Mouse (Mus musculus): ENCODE measurements around the gene Dgki.

Gene Dgki

DNA sequence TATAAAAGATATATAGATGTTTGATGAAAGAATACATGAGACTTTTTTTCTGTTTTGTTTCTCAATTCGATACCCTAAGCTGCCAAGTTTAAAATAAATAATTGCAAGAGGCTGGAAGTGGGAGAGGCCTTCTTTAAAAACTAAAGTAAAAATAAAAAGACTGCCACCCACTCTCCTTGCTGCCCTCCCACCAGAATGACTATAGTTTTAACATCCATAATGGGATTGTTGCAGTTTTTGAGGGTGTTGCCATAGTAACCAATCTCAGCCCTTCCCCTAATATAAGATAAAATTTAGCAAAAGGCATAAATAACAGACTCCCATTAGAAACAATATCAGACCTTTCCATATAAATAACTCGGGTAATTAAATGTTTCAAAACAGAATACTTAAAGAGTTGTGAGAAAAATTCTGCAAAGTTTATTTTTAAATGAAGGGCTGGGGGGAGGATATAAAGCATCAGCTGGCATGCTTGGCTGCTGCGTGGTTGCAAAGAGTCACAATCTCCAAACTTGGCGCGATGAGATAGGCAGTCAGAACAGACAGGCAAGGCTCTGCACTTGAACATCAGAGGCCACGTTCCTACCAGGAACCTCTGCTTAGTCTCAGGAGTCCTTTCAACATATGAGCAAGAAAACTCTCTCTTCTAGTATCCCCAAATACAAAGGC lies 57.8 kb downstream of the Dgki start:
- no peak for DNase-seq (ENCODE audit: low read depth, low spot score)

DNA sequence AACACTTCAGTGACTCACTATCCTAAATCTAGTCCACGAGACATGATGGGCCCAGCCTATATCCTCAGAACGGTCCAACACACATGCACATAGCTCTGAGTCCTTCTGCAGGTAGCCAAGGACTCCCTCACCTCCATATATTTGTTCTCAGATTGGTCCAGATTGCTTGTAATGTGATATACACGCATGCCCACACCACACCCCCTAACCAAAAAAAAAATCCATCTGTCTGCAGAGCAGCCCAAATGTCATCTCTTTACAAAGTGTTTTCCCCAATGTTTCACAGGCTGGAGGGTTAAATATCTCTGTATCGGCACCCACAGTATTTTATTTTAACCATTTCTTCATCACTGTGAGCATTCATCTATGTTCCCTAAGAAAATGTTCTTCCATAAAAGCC lies 58.5 kb downstream of the Dgki start:
- no peak for DNase-seq (ENCODE audit: low read depth, low spot score)

DNA sequence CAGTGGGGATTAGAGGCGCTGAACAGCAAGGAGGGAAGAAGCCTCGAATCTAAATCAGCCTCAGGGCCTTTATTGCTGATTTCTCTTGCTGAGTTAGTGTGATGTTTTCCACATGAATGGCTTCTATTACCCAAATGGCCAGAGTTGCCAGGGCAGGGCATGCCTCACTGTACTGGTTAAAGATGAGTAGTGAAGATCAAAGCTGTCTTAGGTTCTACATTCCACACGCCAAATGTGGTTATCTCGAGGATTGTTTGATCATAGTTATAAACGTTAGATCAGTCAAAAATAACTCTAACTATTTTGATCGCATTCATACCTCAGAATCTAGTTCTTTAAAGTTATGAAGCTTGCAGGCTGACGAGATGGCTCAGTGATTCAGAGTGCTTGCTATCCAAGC lies 59.8 kb downstream of the Dgki start:
- no peak for DNase-seq (ENCODE audit: low read depth, low spot score)

DNA sequence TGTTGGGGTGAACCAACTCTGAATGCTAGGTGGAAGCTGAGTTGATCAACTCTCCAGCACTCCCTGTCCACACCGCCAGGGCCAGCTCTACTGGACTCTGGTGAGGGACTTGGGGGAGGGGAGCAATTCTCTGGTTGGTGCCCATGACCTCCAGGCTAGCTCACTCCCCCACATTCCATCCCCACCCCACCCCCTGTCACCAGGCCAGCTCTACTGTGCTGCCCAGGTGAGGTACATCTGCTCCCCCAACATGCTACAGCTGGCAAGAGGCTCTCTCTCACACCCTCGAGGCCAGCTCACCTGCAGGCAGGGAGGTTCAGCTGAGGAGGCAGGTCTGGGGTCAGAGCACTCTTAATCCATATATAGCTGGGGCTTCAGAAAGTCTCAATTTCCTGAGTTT lies 63.1 kb downstream of the Dgki start:
- no peak for DNase-seq (ENCODE audit: low read depth, low spot score)

DNA sequence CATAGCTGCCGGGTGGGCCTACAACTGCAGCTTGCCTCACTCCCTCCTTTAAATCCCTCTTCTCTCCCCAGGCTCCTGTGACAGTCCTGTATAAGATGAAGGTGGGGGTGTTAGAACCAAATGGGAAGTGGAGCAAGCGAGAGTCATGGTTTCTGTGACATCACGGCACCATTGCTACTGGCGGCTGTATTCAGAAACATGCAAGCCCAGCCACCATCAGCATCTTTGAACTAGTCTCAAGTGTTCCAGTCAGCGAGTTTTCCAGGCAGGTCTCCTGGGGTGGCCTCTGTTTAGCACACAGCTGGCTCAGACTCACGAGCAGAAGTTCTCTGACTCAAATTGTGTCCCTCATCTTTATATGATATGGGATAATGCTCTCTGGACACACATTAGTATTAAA lies 68.8 kb downstream of the Dgki start:
- DNase-seq (ENCODE audit: low read depth, low spot score) = no peak

DNA sequence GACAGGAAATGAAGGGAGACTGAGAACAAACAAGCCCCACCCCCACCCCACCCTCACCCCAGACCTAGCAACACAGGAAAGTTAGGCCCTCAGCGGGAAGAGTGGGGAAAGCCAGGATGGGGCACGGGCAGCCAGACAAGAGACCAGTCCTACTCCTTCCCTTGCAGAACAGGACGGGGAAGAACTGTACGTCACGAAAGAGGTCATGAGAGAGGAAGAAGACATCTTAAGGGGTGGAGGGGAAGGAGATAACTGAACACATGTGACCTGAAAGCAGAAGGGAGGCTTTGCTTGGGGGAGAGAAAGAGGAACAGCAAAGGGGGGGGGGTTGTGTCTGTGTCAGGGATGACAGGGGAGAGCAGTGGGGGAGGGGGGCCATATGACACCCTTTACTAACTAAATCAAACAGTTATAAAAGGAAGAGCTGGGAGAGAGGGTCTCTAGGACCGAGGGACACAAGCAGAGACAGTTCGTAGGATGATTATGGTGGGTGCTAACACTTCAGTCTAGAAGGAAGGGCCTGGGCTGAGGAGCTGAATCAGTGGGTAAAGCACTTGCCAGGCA lies 77.0 kb downstream of the Dgki start:
- DNase-seq (ENCODE audit: low read depth, low spot score) = no peak

DNA sequence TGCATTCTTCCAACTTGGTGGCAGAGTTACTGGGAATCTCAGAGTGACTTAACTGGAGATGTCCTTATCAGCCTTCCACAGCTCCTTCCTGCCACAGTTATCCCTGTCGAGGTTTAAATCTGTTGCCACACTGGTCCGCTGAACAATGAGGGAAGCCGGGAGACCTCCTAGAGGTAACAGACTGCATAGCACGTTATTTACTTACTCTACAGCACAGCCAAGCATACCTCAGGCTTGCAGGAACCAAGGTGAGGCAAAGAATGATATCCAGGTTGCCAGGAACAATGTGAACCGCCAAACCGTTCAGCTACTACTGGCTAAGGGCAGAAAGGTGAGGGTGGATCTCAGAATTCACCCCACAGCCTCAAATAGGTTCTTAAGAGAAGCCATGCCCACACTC lies 78.0 kb downstream of the Dgki start:
- DNase-seq (ENCODE audit: low read depth, low spot score) = no peak

DNA sequence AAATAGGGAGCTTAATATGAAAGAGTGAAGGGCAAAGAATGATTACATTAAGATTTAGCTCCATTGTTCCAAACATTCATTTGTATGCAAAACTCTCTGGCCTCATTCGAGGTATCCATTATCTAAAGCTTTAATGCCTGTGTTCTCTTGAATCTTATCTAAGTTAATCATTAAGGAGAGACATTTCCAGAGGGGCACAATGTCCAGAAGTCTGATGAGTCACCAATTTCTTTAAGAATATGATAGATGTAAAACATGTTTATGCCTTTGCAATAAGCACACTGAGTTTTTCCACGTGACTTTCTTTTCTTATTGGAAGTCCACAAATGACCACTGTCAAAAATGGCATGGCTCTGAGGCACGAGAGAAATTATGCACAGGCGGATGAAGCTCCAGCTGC lies 80.9 kb downstream of the Dgki start:
- no peak for DNase-seq (ENCODE audit: low read depth, low spot score)

DNA sequence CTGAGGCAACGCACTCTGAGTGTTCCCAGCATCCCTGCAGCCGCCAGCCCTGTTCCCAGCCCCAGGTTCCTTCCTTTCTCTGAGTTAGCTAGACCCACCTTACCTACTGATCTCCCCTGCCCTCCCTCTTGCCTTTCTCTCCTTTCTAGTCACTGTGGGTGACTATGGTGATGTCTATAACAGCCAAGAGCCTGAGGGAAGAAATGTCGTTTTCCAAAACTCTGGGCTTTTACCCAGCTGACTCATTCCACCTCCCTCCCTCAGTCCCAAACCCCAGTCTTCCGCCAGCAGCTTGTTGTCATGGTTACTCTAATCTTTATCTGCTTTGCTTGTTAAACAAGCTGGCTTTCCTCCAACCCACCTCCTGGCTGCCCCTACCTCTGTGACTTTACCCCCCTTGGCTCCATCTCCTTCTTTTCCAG lies 83.6 kb downstream of the Dgki start:
- no peak for DNase-seq (ENCODE audit: low read depth, low spot score)

DNA sequence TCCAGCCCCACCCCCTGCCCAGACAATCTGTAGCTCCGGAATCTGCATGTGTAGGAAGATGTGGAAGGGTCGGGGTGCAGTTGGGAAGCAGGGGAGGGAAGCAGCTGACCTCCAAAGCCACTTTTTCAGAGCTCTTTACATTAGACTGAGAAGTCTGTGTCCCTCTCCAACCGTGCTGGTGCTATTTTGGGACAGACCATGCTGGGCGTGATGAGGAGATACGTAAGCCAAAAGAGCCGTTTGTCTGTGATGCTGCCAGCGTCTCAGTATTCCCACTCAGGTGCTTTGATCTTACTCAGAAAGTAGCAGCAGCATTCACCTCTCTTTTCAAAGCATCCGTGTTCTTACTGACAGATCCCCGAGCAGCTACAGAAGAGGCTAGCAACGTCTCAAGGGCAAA lies 84.3 kb downstream of the Dgki start:
- DNase-seq (ENCODE audit: low read depth, low spot score) = no peak

DNA sequence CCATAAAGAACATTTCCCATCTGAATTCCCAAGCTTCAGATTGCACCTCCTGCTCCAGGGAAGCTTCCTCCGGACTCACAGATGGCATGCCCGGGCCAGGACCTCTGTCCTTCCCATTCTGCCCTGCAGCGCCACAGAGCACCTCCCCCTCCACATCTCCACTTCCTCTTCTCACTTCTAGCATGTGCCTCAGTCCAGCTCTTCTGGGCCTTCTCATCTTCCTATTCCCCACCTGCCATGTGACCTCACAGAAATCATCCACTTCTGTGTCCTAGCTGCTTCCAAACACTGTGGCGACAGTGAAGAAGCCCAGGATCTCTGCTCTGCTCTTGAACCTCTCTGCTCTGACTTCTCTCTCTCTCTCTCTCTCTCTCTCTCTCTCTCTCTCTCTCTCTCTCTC lies 87.1 kb downstream of the Dgki start:
- DNase-seq (ENCODE audit: low read depth, low spot score) = no peak

DNA sequence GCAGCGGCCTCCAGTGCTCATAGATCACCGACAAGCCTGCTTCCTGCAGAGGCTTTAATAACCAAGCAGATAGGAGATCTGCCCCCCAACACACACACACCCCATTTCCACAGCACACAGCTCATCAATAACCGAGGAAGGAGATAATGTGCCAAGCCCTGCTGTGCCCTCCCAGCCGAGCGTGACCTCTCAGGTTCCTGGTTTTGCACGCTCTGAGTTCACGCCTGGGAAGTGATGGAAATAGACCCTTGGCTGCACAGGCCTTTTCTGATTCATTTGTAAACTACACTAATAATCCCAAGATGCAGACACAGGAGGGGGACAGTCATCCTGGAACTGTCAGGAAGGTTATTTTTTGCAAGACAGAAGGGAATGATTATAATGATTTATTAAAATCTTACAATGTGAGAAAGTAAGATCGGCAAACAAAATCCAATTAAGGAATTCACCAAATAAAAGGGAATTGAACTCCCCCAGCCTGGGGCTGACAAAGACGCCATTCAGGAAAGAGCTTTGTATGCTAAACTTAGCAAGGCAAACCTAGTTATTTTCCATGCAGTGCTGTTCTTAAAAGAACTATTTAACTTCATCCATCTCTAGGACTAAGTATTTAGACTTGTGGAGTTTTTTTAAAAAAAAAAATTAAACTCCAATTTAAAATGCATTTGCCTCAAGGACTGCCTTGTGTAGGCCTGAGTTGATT lies 88.3 kb downstream of the Dgki start:
- no peak for DNase-seq (ENCODE audit: low read depth, low spot score)

DNA sequence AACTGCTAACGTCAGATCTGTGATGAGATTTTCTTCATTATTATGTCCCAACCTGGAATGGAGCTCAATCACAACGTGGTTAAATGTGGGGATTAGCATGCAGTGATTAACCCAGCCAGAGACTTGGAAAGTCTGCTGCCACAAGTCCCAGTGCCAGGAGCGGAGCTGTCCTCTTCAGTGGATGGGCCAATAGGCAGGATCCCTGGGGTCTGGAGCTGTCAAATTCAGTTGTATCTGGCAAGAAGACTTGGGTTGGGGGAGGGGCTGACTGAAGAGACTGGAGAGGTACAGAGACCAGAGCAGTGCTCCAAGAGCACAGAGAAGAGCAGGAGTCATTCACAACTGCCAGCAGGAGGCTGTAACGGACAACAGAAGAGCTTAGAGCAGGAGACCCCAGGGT lies 97.1 kb downstream of the Dgki start:
- no peak for DNase-seq (ENCODE audit: low read depth, low spot score)

DNA sequence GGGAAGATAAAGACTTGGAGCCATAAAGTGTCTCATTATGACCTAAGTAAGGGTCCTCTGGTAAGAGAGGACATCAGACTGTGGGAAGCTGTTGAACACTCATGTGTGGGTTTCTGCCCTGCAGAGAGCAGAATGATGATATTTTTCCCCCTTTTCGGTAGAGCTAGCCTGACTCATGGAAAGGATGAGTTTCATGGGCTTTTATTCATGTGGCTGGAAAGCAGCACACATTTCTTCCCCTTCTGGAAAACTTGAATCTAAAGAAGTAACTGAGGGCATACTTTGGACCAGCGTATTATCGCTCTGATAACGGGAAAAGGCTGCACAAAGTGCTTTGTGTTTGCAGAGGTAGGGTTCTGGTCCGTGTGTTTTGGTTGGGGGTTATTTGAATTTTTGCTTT lies 99.1 kb downstream of the Dgki start:
- DNase-seq (ENCODE audit: low read depth, low spot score) = no peak

DNA sequence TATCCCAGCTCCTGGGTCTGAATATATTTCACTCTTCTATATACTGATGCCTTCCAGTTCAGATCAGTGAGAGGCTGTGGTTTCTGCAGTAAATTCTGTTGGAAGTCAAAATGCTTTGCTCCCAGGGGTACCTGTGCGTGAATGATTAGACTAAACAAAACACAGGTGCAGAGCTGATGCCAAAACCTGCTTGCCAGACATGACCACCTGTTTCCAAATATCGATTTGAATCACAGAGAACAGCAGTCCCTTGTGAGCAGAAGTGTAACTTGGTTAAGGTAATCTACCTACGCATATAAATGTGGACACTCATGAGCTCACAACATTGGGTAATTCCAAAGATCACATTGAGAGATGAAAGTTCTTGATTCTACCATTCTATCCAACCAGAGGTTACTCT lies 100.5 kb downstream of the Dgki start:
- no peak for DNase-seq (ENCODE audit: low read depth, low spot score)

DNA sequence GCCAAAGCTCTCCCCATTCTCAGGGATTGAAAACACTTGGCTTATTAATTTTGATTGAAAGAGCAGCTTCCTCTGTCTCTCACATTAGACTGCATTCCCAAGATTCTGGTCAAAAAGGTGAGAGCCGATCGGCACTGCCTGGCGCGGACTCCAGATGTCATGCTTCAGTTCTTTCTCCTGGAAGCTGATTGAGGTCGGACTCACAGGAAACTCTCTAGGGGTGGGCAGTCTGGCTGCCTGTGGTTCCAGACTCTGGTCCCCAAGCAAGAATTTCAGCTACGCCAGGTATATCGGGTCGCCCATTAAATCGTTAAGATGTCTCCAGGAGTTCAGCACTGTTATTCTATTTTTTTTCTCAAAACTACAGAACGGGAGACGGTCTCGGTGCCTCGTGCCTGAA lies 102.2 kb downstream of the Dgki start:
- DNase-seq (ENCODE audit: low read depth, low spot score) = no peak

DNA sequence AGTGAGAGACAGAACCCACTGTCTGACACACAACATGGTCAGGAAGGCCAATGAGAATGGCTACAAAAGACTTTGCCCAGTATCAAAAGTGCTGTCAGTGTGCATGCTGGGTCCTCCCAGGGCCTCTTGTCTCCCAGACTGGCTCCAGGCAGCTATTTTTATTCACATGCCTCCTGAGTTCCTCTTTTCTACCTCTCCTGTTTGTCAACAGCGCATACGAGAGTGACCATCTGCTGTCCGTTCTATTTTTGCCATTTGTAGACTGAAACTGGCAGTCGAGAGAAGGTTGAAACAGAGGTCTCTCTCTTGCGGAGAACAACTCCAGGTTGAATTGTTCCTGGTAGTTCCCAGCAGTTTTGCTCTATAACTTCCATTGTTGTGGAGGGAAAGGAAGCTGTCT lies 103.1 kb downstream of the Dgki start:
- no peak for DNase-seq (ENCODE audit: low read depth, low spot score)

DNA sequence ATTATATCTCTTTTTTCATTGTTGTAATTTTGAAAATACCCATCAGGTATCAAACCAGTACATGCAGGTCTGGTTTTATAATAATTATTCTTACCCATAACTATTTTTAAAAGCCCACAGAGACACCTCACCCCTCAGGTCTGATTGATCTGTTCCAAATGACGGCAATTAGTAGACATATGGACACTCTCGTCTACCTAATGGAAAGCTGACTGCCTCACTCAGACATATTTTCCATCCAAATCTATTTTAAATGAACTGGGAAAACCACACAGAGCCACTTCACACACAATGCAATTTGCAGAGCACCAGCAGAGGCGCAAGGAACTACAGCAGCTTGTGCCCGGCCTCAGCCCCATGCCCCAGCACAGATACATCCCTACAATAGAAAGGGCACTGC lies 104.2 kb downstream of the Dgki start:
- DNase-seq (ENCODE audit: low read depth, low spot score) = no peak

DNA sequence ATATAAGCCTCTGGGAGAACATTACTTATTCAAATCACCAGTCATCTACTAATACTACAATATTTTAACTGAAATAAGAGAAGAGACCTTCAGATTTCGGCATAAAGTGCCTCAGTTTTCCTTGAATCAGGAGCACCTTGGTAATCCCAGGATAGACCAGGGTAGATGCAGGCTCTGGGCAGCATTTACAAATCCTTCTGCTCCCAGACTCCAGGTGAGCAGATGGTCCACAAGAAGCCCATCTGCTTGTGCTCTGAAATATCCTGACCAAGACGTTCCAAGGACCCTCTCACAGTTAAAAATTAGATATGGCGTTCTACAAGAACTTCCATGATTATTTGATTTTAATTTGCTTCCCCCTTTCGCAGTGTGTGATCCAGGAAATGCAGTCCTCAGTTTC lies 118.0 kb downstream of the Dgki start:
- DNase-seq (ENCODE audit: low read depth, low spot score) = no peak

DNA sequence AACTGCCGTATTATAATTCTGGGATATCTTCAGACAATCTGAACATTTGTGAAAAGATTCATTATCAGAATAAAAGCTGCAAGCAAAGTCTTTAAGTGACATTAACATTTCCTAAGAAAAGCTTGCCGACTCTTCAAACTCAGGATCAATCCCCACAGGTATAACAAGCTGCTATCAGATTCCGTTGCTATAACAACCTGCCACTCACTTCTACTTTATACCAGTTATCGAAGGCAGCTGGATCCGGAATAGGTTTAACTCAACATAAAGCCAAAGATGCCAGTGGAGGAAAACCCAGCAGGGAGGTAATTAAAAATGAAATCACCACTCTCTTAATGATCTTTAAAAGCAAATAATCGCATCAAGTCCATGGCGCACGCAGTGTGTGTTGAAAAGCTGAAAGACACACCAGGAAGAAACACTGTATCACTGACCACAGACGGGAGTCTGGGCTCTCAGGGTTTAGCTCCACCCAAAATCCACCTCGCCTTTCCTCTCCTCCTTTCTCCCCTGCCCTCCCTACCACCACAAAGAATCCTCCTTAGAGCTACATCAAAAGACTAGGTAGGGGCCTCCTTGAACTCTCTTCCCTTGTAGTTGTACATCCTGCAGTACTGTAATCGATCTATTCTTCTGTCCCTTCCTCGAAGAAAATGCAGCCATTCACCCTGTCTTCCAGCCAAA lies 128.7 kb downstream of the Dgki start:
- no peak for DNase-seq (ENCODE audit: low read depth, low spot score)

DNA sequence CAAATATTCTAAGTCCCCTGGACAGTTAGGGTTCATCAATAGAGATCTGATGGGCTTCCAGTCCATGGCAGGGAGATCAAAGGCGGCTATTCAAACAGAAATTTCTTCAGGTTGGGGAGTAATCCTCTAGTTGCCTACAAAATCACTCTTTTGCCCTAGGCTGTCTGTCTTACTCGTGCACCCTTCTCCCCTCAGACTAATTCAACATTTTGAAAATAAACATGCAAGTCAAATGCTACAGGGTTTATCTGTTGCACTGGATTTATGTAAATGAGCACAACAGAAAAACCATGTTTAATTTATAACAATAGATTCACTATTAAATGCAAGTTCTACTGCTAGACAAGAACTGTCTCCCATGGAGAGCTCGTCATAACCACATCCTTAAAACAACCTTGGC lies 141.1 kb downstream of the Dgki start:
- DNase-seq (ENCODE audit: low read depth, low spot score) = no peak

DNA sequence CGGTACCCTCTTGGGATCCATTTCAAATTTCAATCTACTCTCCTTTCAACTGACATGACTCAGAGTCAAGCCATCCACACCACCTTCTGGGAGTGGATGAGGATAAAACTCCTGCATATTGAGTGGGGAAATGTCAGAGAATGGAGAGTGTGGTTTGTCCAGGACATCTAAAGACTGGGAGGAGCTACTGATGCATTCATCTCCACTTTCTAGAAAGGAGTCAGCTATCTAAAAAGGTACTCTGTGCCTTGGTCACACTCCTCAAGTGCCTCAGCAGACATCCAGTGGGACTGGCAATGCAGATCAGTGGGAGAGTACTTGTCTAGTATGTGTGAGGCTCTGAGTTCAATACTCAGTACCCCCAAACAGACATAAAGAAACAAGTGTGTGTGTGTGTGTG lies 145.9 kb downstream of the Dgki start:
- no peak for DNase-seq (ENCODE audit: low read depth, low spot score)

DNA sequence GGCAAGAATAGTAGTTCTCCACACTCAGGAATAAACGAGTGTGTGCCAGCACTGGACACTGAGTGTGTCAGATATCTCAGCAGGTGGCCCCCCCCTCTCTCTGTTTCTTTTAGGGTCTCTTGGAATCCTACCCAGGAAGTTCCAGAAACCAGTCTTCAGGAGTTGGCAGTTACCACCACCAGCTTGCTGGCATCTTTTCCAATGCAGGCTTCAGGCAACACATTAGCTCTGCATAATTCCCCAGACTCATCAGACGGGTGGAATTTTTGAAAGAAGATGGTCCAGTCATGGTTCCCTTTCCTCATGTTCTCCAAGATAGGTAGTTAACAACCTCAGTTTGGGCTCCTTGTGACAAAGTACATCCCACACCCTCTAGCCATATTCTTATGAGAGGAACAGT lies 149.5 kb downstream of the Dgki start:
- DNase-seq (ENCODE audit: low read depth, low spot score) = no peak

Measured in forelimb bud, embryonic 11.5 days (tissue).